Mouse (Mus musculus): Measurements from ENCODE around the gene Zfp597. TPM values are rescaled to one million over a fixed set of nuclear protein-coding genes. Genes with fewer than 3 reads are reported as not detected.
A peak's percentile ranks its signal among the peaks of the same experiment; 100 is the strongest.

The Zfp597 gene
- total RNA-seq (2021) = 1 to 10 TPM; 5.6 to 7.0 TPM
- long read RNA-seq, experiment 1, partial matches to known transcripts = 0 of 2 reads
- long read RNA-seq, experiment 1, other reads (novel, unspliced or antisense) = 2 of 2 reads
- long read RNA-seq, experiment 2, full-length matches to known transcripts = 2 of 4 reads
- long read RNA-seq, experiment 2, partial matches to known transcripts = 0 of 4 reads
- long read RNA-seq, experiment 2, other reads (novel, unspliced or antisense) = 2 of 4 reads

DNA sequence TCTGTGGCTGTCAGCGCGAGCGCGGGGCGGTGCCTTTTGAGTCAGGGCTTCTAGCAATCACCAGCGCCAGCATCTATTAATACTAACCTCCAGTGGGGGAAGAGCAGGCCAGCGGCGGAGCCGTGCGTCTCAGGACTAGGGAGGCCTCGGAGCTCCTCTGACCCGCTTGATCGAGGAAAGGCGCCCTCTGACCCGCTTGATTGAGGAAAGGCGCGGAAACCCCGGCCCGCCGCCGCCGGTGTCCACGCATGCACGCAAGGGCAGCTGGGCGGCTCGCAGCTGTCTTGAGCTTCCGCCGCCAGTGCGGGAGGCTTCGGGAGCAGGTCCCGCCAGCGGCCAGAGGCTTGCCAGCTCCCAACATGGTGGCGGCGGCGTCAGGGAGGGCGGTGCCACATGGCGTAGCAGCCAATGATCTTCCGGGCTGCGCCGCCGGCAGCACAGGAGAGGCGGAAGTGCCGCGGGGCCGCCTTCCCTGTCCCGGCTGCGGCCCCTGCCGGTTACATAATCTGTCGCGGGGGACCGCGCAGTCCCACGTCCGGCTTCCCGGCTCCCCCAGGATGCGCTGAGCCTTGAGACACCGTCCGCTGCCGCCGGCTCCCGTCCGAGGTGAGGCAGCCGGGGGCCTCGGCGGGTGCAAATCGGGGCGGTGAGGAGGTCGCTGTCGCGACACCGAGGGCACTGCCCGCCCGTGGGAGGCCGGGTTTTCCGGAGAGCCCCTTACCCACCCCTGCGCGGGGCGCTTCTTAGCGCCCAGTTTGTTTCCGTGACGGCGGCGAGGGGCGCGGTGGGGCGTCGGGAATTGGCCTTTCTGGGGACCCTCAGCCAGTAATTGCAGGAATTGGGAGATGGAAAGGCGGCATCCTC is at the start of gene Zfp597, which contains the start of gene Gm20695:
Zfp597 (minus strand) TSS at position 361 of the 864 bp plus-strand sequence.
Gm20695 (plus strand) TSS at position 448 of the 864 bp plus-strand sequence.
- intact Hi-C loops (cut with DNase I) = loop anchor here (5.0 kb wide), 1 partner anchor 37 kb away; the partner anchor contains the start of gene Zfp174

DNA sequence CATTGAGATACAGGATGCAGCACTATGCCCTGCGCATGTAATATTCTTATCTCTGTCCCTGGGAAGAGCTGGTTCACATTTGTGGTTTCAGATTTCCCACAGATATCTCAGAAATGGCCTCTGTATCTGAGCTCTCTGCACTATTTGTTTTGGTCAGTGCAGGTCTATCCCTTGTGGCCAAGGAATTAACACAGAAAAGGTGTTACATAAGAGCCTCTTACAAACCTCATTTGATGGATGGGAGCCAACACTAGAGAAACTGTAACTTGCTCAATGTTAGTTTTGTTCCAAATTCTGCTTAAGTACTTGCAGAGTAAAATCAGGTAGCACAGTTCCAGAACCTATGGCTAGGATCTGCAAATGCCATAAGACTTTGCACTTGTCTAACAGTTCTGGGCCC is 49.7 kb upstream of the Zfp597 start:
- no peak for DNase-seq
- intact Hi-C loops (cut with DNase I) = no loop called here

More for the DNA sequence above, at the start of gene Zfp597, which contains the start of gene Gm20695:
- DNase-seq = peak; percentile 91 to 93

GRCm38 (mm10) chr16:3933536-3933935 is 49.2 kb upstream of the Zfp597 start:
- DNase-seq = no peak
- intact Hi-C loops (cut with DNase I) = no loop called here

- no peak for DNase-seq
- intact Hi-C loops (cut with DNase I) = no loop called here
Observed at GRCm38 (mm10) chr16:3929151-3929550, 44.8 kb upstream of the Zfp597 start.

DNA sequence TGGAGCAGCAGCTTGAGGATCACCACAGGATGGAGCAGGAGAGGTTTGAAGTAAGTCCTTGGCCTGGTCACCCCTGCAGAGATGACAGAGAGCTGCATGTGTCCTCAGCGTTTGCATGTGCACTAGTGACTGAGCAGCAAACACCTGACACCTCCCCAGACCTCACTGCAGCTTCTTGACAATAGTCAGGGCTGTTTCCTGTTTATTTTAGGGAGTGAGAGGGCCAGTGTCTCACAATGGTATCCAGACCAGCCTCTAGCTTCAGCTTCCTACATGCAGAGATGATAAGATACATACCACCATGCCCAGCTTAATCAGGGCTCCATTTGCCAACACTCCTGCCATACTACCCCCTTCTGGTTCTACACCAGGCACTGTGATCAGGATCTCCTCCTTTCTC is 44.2 kb upstream of the Zfp597 start:
- intact Hi-C loops (cut with DNase I) = no loop called here
- no peak for DNase-seq

DNA sequence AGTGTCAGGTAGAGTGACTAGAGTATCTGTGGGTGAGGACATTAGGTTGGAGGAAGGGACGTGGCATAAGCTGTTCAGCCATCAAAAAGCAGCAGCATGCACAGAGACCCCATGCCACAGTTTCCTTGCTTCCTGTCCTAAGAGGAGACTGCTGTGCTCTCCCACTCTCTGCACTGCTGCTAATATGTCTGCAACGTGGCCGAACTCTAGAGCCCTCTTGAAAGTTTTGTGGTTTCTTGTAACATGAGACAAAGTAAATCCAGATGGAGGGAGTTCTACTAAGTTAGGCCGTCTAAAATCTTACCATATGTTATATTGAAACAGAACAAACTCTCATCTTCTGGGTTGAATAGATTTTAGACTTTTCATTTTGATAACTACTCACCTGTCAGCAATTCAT is 39.6 kb upstream of the Zfp597 start:
- DNase-seq = no peak
- intact Hi-C loops (cut with DNase I) = no loop called here

- no peak for DNase-seq
- intact Hi-C loops (cut with DNase I) = no loop called here
Observed at GRCm38 (mm10) chr16:3923515-3923914, 39.2 kb upstream of the Zfp597 start.

DNA sequence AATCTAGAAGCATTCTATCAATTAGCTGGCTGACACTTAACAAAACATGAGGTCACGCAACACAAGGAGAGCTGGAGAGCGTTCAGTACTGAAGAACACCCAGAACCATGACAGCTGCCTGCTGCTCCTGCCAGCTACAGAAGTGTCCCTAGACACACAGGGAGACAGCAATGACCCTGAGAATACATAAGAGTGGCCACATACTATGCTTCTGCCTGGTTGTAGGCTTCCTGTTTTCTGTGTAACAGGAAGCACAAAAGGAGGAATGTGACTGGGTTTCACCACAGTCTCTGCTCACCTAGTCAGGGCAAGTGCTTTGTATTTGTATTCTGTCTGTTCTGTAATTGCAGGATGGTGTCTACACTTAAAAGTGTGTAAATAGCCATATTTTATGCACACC is 36.4 kb upstream of the Zfp597 start:
- intact Hi-C loops (cut with DNase I) = no loop called here
- no peak for DNase-seq

- no peak for DNase-seq
- intact Hi-C loops (cut with DNase I) = loop anchor here (5.0 to 10.0 kb wide), 2 partner anchors 62 to 164 kb away; partner anchors contain the start of genes Zfp174 and Zfp263
Observed at GRCm38 (mm10) chr16:3909118-3909517, 24.8 kb upstream of the Zfp597 start.

DNA sequence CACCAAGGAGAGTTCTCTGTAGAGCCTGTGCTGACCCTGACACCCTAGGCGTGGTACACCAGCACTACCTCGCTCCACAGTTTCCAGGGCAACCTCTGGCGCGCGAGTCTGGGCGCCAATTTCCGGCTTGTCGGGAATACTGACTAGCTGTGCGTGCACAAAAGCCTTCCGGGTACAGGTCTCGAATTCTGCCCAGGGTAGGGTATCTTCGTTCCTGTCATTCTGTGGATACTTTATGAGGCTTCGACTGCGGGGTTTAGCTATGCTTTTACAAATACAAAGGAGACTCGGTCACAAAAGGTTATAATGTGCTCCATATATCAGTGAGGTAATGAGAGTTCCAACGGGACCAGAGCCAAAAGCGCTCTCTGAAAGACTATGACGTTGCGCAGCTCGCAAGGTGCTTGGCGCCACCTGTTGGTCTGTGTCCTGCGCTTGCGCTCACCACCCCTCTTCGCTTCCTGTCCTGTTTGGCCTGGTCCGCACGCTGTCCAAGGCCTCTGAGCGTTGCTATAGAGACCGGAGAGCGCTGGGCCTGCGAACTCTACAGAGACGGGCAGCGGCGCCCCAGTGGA is 24.3 kb upstream of the Zfp597 start, which contains the start of the genes 1700037C18Rik and Cluap1:
1700037C18Rik (minus strand) TSS at position 153 of the 575 bp plus-strand sequence.
Cluap1 (plus strand) TSS at position 265 of the 575 bp plus-strand sequence.
- peak; percentile 85 for DNase-seq
- intact Hi-C loops (cut with DNase I) = loop anchor here (5.0 to 10.0 kb wide), 2 partner anchors 61 to 164 kb away; partner anchors contain the start of genes Zfp174 and Zfp263

DNA sequence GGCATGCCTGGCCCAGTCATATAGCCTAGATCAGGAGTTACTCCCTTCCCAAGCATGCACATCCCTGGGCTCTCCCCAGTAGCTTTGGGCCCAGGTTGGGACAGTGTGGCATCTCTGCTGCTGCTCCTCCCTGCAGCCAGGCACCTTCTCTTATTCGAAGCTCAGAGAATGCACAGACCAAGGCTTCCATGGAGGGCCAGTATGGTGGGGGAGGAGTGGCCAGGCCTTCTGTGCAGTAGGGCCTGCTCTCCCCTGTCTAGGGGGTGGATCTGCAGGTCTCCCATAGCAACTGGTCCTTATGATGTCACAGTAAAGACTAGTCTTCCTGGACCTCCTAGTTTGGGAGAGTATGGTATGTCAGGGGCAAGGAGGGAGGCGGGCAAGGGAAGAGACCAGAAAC is 23.1 kb upstream of the Zfp597 start:
- DNase-seq = no peak
- intact Hi-C loops (cut with DNase I) = loop anchor here (5.0 to 10.0 kb wide), 2 partner anchors 60 to 163 kb away; partner anchors contain the start of genes Zfp174 and Zfp263

DNA sequence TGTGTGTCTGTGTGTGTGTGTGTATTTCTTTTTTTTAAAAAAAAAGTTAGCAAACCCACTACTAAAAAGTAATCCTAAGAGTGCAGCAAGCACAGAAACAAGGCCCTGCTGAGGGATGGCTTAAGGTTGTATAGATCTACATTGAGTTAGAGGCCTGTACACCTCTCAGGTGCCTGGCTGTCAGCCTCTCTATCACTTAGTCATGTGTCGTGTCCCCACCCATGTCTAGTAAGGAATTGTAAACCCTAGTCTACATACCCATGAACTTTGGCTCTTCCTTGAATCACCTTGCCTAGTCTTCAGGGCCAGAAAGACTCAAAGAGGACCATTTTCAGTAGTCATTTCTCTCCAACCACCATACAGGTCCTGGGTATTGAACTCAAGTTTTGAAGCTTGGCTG is 12.2 kb upstream of the Zfp597 start:
- intact Hi-C loops (cut with DNase I) = no loop called here
- no peak for DNase-seq

DNA sequence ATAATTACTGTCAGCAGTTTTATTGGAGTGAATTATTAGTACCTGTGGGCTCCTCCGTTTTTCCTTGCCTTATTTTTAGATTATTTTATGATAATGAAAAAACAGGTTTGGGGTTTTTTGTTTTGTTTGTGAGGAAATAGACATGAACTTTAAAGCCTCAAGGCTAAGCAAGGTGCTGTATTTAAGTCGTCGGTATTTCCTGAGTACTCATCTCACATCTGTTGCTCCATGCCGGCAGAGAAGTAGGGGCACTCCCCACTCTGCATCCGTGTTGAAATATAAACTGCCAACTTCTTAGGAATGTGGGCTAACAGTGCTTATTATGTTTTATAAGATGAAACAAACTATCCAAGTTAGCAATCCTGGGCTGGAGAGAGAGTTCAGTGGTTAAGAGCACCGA is 11.7 kb upstream of the Zfp597 start:
- intact Hi-C loops (cut with DNase I) = no loop called here
- DNase-seq = no peak

DNA sequence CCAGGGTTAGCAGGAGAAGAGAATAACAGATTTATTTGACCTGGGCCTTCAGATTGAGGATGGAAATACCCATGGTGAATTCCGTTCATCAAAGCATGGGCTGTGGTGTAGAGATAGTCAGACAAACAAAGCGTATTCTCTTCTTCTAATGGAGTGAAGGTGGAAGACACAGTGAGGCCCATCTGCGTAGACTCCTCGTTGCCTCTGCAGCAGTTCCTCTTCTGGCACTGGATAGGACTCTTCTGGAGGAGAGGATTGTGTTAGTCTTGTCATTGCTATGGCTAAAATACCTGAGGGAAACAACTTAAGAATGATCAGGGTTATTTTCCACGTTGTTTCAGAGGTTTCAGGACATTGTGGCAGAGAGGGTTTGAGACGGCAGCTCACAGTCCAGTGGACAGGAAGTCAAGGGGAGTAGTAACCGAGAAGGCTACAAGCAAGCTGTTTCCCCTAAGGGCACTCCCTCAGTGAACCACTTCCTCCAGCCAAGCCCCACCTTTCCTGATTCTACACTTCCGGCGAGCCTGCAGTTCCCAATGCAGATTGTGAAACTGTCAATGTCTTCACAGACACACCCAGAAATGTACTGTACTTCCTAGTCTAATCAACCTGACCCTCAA is 10.9 kb upstream of the Zfp597 start:
- no peak for DNase-seq
- intact Hi-C loops (cut with DNase I) = no loop called here

DNA sequence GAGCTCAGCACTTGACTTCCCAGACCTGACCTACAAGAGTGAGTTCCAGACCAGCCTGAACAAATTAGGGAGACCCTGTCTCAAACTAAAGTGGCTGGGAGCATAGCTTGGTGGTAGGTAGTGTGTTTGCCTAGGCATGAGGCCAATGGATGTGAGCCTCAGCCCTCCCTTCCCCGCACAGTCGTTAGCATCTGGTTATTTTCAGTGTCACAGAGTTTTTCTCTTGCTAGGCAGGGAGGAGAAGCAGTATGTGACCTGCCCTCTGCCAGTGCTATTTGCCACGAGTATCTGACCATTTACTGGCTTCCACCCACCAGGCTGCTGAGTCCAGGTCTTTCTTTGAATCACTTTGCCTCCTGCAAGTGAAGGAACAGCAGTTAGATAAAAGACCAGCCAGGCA is 9.4 kb upstream of the Zfp597 start:
- intact Hi-C loops (cut with DNase I) = no loop called here
- DNase-seq = no peak

GRCm38 (mm10) chr16:3891621-3892295 is 7.4 kb upstream of the Zfp597 start:
- no peak for DNase-seq
- intact Hi-C loops (cut with DNase I) = no loop called here

- intact Hi-C loops (cut with DNase I) = no loop called here
- no peak for DNase-seq
Observed at GRCm38 (mm10) chr16:3885065-3885670, 807 bp upstream of the Zfp597 start.

- intact Hi-C loops (cut with DNase I) = no loop called here
- no peak for DNase-seq
Observed at GRCm38 (mm10) chr16:3876346-3876745, 8.0 kb downstream of the Zfp597 start.
